Mouse (Mus musculus): ENCODE measurements around the gene Dennd2a.

DNA sequence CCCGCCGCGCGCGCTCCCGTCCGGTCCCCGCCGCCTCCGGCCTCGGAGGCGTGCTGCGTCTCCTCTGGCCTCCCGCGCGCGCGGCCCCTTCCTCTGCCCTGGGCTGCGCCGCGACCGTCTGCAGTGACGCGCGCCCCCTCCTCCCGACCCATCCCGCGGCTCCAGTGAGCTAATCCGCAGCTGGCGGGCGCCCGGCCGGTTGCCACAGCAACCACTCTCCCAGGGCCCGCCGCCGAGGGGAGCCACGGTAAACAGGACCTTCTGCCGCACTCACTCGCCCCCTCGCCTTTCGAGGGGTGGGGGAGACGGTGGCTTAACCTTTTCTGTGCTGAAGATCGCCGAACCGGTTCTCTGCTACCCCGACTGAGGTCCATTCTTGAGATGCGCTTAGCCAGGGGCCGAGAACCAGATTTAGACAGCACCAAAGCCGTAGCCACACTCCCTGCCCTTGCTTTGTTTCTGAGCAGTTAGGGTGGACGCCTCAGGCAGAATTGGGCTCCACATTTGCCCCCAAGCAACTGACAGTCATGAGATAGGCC is at the start of gene Dennd2a:
- TF ChIP-seq CTCF (IDR thresholded peaks at IDR 0.05; ENCODE audit: low read depth) = no peak
- no peak for TF ChIP-seq EP300 (optimal IDR thresholded peaks at IDR 0.05)
